Comparison of ENCODE assay signal across 8 mouse cellular contexts in the genomic region with DNA sequence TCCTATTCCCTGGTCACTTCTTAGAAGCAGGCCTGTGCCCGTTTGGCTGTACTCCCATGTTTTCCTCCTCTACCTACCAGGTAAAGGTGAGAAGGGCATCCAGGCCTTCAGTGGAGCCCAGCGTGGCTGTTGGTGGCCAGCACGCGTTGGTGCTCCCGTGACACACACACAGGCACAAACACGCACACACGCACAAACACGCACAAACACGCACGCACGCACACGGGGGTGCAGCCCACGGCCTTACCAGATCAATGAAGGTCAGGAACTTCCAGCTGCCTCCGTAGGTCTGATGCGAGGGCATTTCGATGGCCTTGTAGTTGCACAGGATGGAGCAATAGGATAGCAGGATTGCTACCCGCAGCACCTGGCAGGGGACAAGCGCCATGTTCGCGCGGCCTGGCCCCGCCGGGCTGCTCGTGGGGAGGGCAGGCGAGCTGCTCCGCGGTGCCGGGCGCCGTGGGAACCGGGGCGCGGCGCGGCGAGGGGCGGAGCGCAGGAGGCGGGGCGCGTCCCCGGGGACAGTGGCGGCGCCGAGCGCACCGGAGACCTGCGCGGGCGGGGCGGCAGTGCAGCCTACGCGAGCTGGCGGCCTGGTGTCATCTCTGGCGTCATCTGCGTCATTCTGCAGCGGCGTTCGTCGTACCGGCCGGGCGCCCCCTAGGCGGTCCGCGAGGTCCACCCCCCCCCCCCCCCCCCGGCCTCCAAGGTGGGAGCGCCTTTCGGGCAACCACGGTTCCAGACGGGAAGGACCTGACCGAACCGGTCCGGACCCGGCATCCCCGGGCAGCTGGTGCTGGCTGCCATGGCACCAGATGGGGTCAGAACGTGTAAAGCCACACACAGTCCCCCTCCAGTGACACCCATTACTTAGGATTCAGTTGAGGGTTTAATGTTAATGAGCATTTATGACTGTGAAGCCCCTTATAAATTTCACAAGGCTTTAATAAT. TPM values are rescaled to one million over a fixed set of nuclear protein-coding genes. Genes with fewer than 3 reads are reported as not detected.
A peak's percentile ranks its signal among the peaks of the same experiment; 100 is the strongest.
DNase-seq lines count a peak whose midpoint lies in the region; ATAC-seq lines count a peak whose summit lies in the region.

TSS of gene Aig1 (minus strand) at position 610 of the 951 bp plus-strand sequence.

- no peaks in the 10 kb centered on the region for H3K36me3 ChIP-seq in hindbrain, embryonic 14.5 days (replicated peaks; ENCODE audit: control insufficient read depth, insufficient read depth)

- WGBS in hindbrain, embryonic 14.5 days, result 2% methylated on average over 58 of the region's 77 CpGs

- H3K27ac ChIP-seq in hindbrain, embryonic 14.5 days, result peak within 1 kb of the TSS; percentile 79

- no peaks in the 10 kb centered on the region for H3K27me3 ChIP-seq in hindbrain, embryonic 14.5 days (ENCODE audit: control insufficient read depth, insufficient read depth, low read length)

- peak within 1 kb of the TSS; percentile 85 for H3K9ac ChIP-seq in hindbrain, embryonic 14.5 days

- peak within 1 kb of the TSS; percentile 60 for H3K4me3 ChIP-seq in hindbrain, embryonic 14.5 days (replicated peaks; ENCODE audit: low read length)

- 0 out of 2 replicates have a peak, but pooled peaks cover 7% of the 10 kb centered on the region for H3K9me3 ChIP-seq in hindbrain, embryonic 14.5 days (ENCODE audit: control insufficient read depth, low read length)

- H3K4me1 ChIP-seq in hindbrain, embryonic 14.5 days (replicated peaks; ENCODE audit: control insufficient read depth, insufficient read depth, low read length), result peaks cover 13% of the 10 kb centered on the region

- peak within 1 kb of the TSS; percentile 72 for H3K4me2 ChIP-seq in hindbrain, embryonic 14.5 days (replicated peaks)

- DNase-seq in Muller cell, postnatal 12 days (ENCODE audit: inconsistent ontology term), result peak; percentile 78
- peak; percentile 82 to 88 for DNase-seq in cerebellum, postnatal 14 days
- DNase-seq in gastrocnemius, adult 18-20 months (ENCODE audit: low spot score), result peak; percentile 66
- DNase-seq in hindbrain, embryonic 14.5 days (ENCODE audit: low spot score), result peak; percentile 70
- DNase-seq in layer of hippocampus, postnatal 25 days (ENCODE audit: extremely low spot score in 1 of 2, low spot score in 1 of 2), result peak; percentile 60 to 63
- peak; percentile 79 for DNase-seq in lung, postnatal 10 days
- DNase-seq in ovary, postnatal 14 days (ENCODE audit: low spot score), result peak; percentile 34
- DNase-seq in thymus, postnatal 10 days (ENCODE audit: low spot score in 2 of 2), result peak; percentile 68 to 77

- peak; percentile 95 for ATAC-seq in hindbrain, embryonic 14.5 days (ENCODE audit: low FRiP score)

RNA-seq across cellular contexts. Expression of gene Aig1, which starts in this region (rescaled TPM):
- 10 to 100 TPM; 14.8 to 15.7 TPM for total RNA-seq in gastrocnemius, adult 18-20 months (2021)
- polyA plus RNA-seq in hindbrain, embryonic 14.5 days (2014; fragmentation: Nextera tagmentation; extraction: Ambion mirVana), result 93.6 and 95.4 TPM in 2 replicates
- total RNA-seq in layer of hippocampus, postnatal 25 days (2021), result 10 to 100 TPM; 57.7 to 62.6 TPM

Comparison
In these comparisons a context has a peak if more than half of its experiments do, and no peak if none do; other contexts are left out.
1. Peak in every context shown above with its lines: DNase-seq, ATAC-seq, H3K4me3 ChIP-seq and H3K27ac ChIP-seq.
2. DNase-seq: peak in every context shown above with its lines; median percentile 85 in cerebellum, postnatal 14 days; 79 in lung, postnatal 10 days; 78 in Muller cell, postnatal 12 days; 72 in thymus, postnatal 10 days; 70 in hindbrain, embryonic 14.5 days; 66 in gastrocnemius, adult 18-20 months; 62 in layer of hippocampus, postnatal 25 days; 34 in ovary, postnatal 14 days.